Mouse (Mus musculus) large intestine, adult 2 months (tissue): Measurements from ENCODE around the gene Slc39a7. TPM values are rescaled to one million over a fixed set of nuclear protein-coding genes. Genes with fewer than 3 reads are reported as not detected.

Experiments used
- DNase-seq: peaks from one replicate; pipeline ENCODE4 v3.0.0-alpha.2; 2012; ENCODE audit warnings: low read depth, low spot score
- WGBS: fragments of 180-500 bp; shearing (Covaris S2); methylation state at CpG from one replicate; pipeline ENCODE4 v1.1.7; 2018; 5-methylcytosine and 5-hydroxymethylcytosine counted together
- polyA plus RNA-seq: library from polyadenylated mRNA; depleted of rRNA; stranded (reverse); fragments of >200 nt; gene quantifications from 2 replicates; pipeline ENCODE4 v1.2.3, GENCODE M21; 2012; rRNA removed

Gene Slc39a7
- 129 and 133 TPM in 2 replicates for polyA plus RNA-seq

DNA sequence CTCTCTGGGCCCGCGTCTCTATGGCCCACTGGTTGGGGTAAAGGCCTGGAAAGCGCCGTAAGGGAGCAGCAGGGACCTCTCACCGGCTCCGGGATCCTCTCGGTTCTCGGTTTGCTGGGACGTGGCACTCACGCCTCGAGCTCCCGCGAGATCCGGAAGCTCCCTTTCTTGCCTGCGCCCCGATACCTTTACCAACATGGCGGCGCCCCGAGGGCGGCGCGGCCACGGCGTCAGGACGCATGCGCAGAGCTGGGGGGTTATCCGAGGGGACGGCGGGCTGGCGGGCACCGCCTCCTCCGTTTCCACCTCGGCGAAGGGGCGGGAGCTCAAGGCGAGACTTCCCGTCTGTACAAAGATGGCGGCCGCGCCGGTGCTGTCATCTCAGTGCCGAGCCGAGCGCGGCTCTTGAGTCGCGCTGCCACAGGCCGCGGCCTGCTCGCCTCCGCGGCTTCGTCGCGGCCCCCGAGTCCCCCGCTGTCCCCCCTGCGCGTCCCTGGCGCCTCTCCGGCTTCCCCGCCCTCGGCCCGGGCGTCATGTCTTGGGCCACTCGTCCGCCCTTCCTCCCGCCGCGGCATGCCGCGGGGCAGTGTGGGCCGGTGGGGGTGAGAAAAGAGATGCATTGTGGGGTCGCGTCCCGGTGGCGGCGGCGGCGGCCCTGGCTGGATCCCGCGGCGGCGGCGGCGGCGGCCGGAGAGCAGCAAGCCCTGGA, at the start of gene Slc39a7, which contains the start of gene Rxrb:
Gene Slc39a7 (minus strand): TSS at position 218 of the 709 bp plus-strand sequence.
Gene Rxrb (plus strand): TSS at position 348 of the 709 bp plus-strand sequence.
- WGBS = under 1% methylated on average over 88 of the region's 88 CpGs
- DNase-seq = peak; percentile 84

DNA sequence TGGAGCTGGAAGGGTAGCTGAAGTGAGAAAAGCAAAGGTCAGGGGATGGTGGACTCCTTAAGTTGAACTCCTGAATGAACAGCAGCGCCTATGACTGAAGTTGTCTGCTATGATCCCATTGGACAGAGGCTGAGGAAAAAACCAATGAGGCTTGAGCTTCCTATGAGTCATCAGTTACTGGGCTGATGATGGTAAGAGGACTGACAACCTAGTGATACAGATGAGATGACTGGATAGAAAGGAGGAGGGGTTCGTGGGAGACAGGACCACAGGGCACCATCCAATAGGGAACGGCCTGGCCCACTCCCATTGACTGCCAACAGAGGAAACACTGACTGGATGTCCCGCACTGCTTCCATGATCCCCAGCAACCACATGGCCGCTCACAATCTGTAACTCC, 48.1 kb upstream of the Slc39a7 start:
- WGBS = 25% methylated on average over 5 of the region's 5 CpGs
- DNase-seq = peak; percentile 57

DNA sequence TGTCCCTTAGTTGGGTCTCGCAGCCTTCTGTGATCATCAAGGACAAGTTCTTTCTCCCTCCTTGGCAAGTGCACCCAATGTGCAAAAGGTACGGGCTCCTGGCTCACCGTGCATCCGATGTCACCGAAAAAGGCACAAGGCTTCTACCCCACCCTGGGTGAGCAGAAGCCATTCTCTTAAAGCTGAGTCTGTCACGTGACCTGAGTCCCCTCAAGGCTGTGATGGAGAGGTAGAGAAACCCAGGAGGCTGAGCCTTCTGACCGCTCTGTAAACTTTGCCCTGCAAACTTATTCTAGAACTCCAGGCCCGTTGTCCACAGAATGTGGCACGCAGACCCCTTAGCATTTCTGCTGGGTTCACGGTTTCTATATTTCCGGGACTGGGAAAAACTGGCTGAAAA, 47.5 kb upstream of the Slc39a7 start:
- WGBS = 84% methylated on average over 11 of the region's 11 CpGs
- no peak for DNase-seq

DNA sequence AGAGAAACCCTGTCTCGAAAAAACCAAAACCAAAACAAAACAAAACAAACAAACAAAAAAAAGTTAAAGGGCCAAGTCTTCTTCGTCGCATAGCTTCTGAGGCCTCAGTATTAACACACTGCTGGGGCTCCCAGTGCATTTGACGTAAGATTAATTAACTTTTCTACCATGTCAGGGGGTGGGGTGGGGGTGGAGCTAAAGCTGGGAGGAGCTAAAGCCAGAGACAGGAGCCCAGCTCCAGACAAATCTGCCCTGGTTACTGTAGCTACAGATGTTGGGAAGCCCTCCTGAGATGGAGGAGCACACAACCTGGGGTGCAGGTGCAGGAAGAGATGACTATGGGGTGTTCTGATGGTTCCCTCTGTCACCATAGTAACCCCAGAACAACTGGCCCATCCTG, 46.7 kb upstream of the Slc39a7 start:
- no peak for DNase-seq
- WGBS = 60% methylated on average over 4 of the region's 4 CpGs

DNA sequence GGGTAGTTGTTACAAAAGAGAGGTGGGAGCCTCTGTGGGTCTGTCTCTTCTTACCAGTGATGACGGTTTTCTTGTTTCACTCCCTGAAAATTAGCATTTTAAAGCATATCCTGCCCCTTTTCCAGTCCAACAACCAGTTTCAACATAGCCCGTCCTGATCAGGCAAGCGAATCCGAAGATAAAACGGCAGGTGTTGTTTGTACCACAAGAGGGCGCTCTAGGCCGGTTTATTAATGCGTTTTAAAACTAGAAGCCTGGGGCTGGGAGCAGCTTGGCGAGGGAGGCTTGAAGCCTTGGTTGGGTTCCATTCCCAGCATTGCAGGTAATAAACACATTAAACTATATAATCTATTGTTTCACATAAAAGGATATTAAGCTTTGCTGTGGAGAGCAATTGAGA, 46.1 kb upstream of the Slc39a7 start:
- DNase-seq = peak; percentile 65
- WGBS = under 1% methylated on average over 9 of the region's 9 CpGs

DNA sequence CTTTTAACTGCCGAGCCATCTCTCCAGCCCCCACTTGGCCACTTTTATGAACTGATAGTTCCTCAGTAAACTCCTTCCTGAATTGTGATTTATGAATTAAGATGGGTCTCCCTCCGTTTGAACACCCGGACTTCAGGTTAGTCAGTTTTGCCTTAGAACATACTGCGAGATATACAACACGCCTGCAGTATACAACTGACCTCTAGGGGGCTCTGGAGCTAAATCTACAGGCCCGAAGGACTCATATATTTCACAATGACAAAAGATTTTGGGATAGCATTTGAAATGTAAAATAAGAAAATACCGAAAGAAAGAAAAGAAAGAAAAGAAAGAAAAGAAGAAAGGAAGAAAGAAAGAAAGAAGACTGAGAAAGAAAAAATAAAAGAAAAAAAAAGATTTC, 43.8 kb upstream of the Slc39a7 start:
- WGBS = 37% methylated on average over 7 of the region's 7 CpGs
- peak; percentile 33 for DNase-seq

DNA sequence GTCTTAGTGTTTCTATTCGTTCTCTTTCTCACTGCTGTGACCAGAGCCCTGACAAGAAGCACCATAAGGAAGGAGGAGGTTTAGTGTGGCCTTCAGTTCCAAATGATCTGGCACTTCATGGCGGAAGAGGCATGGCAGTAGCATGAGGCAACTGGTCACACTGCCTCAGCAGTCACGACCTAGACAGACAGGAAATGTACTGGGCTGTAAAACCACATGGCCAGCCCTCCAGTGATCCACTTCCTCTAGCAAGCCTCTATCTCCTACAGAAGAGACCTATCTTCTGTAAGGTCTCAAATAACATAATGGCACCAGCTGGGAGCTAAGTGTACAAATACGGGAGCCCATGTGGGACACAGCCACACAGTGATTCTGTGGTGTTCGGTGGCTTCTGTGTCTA, 40.6 kb upstream of the Slc39a7 start:
- DNase-seq = no peak
- 61% methylated on average over 5 of the region's 5 CpGs for whole genome bisulfite sequencing

DNA sequence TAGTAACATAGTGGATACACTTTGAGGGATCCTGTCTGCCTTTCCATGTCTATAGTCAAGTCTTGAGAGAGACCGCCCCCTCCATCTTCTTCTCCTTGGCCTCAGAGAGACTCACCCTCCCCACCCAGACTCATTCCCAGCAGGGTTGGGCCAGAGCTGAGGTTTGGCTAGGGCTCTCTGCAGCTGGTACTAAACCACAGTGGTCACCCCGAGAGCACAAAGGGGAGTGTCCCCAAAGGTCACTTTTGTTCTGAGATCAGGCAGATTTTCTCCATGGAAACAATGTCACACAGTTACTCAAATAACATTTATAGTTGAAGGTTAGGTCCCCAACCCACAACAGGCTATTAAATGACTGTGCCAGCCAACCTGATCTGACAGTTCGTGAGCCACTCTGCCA, 37.4 kb upstream of the Slc39a7 start:
- WGBS = 32% methylated on average over 3 of the region's 3 CpGs
- DNase-seq = no peak

DNA sequence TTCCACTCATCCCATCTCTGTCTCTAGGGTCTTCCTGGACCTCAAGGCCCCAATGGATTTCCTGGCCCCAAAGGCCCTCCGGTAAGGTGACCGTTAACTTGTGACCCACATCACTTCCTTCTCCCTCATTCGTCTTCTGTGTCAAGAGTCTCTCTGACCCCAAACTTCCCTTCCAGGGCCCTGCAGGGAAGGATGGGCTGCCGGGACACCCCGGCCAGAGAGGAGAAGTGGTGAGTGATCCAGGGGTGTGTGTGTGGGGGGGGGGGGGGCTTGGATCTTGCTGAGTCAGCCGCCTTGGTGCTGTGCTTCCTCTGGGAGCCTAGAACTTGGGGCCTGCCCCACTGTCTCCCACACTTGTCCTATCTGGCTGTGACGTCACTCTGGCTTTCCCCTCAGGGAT, 25.7 kb upstream of the Slc39a7 start:
- no peak for DNase-seq
- 71% methylated on average over 7 of the region's 7 CpGs for WGBS

DNA sequence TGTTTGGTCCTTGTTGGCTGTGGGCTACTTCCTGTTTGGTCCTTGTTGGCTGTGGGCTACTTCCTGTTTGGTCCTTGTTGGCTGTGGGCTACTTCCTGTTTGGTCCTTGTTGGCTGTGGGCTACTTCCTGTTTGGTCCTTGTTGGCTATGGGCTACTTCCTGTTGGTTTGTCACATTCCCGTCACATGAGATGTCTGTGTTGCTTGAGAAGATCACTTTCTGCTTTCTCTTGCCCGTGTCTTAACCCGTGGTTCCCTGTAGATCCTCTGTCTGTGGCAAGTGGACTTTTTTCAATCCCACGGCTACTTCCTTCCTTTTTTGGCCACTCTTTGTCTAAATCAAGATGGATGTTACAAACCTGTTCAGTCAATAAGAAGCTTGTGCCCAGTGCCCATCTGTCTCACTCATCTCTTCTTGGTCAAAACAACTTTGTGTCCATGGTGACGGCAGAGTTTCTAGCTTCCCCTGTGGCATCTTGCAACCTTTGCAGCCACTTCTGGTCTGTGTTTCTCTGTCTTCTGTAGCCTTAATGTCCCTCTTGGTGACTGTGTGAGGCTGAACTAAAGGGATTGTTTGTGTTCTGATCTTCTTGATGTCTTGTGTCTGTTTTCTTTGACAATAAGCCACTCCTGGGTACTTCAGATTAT, 16.0 kb upstream of the Slc39a7 start:
- no peak for DNase-seq
- 89% methylated on average over 5 of the region's 5 CpGs for WGBS

DNA sequence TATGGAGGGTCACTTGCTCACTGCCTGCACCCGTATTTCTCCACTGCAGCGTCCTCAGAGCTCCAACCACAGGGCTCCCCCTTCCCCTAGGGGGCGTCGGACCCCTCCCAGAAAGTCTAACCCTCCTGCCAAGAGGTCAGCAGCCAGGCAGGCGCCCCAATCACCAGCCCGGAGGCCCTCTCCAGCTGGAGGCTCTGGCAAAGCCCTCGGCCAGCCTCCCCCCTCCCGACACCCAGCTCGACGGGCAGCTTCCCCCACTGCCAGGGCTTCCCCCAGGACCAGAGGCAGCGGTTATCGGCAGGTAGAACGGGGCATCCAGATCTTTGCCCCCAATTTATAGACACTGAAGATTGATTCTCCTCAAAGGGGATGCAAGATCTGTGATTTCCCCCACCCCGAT, 14.5 kb upstream of the Slc39a7 start:
- no peak for DNase-seq
- WGBS = 82% methylated on average over 14 of the region's 14 CpGs

DNA sequence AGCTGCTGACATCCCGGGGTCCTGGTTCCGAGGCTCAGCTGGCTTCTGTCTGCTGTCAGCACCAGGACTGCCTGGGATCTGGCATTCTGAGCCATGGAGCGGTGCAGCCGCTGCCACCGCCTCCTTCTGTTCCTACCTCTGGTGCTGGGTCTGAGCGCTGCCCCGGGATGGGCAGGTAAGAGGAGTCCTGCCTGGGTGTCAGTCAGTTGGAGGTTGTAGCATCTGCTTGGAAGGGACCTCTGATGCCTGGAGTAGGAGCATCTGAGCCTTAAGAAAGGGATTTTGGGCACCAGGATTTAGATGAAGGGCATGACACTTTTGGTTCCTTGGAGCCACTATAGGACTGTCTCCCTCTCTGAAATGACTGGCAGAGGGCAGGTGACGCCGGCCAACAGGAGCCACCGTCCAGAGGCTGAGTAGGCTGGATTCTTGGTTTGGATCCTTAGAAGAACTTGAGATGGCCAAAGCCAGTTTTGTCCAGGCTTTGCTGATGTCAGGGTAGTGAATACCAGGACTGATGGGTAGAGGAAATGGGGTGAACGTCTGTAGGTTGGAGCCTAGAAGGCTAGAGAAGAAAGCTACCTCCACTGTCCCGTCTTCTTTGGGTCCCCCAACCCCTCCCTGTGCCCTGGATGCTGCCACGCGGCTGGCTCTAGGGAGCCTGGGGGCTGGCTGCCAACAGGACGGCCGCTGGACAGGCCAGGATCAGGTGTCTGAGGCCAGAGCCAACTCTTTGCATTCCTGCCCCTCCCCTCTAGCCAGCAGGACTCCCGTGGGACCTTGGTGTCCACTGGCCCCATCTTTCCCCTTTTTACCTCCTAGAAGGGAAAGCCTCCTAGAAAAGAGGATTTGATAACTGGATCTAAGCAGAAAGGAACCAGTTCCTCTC, 8.3 kb upstream of the Slc39a7 start:
- 17% methylated on average over 17 of the region's 17 CpGs for WGBS
- DNase-seq = no peak

DNA sequence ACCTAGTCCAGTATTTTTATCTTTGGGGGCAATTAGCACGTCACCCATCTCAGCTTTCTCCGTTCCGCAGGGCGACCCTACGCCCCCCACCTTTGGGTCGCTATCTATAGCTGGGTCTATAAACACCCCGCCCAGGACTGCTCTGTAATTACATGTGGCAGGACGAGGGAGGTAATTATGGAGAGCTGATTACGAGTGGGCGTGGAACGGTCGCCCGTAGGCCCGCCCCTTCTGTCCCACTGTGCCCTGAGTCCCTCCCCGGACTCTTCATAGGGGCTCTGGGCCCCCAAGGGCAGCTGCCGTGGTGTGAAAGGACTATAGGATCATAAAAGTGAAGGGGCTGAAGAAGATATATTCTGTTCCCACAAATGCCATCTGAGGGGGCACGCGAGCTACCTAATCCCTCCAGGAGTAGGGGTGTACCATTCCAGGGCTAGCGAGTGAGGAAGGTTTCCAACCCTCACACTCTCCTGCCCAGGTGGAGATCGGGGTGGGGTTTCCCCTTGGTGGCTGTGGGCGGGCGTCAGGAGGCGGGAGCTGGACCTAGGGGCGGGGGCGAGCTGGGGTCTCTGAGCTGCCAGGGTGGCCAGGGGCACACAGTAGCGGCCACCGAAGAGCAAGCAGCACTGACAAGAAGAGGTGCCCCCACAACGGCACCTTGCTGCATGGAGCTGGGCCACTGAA, 7.5 kb upstream of the Slc39a7 start, which contains the start of gene Col11a2:
Gene Col11a2 (plus strand): TSS at position 560 of the 684 bp plus-strand sequence.
- DNase-seq = no peak
- 7% methylated on average over 28 of the region's 28 CpGs for WGBS

DNA sequence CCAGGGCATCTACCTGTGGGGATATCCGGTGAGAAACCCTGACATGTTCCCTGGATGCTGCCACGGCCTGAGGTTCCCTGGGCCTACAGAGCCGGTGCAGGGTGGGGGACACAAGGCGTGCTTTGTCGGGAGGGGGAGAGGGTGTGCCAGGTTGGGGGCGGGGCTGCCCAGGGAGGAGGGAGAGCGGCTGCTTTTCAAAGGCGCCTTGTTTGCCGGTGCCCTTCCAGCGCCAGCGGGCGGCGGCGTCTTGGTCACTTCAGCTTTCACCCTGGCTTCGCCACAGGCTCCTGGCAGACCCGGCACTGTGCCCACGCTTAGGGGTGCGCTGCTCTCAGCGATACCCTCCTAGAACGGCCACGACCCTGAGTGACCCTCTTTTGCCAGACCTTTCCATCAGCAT, 7.0 kb upstream of the Slc39a7 start:
- 10% methylated on average over 21 of the region's 21 CpGs for WGBS
- no peak for DNase-seq

DNA sequence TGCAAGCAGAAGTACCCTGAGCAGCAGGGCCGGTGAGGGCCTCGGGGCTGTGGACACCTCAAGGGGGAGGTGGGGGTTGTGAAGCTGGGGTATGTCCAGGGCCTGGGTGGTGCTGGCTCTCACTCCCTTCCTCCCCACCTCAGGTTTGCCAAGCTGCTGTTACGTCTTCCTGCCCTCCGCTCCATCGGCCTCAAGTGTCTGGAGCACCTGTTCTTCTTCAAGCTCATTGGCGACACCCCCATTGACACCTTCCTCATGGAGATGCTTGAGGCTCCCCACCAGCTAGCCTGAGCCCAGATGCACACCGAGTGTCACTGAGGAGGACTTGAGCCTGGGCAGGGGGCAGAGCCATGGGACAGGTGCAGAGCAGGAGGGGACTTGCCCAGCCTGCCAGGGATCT, 5.8 kb upstream of the Slc39a7 start:
- no peak for DNase-seq
- WGBS = 84% methylated on average over 7 of the region's 7 CpGs

DNA sequence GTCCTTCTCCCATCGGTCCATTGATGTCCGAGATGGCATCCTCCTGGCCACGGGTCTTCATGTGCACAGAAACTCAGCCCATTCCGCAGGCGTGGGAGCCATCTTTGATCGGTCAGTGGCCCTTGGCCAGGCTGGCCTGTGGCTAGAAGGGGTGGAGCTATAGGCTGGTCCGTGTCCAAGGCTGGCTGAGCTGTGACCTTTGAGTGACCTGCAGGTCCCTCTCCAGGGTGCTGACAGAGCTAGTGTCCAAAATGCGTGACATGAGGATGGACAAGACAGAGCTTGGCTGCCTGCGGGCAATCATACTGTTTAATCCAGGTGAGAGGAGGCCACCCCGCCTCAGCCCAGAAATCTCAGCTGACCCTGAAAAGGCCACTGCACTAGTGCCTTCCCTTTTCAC, 5.2 kb upstream of the Slc39a7 start:
- WGBS = 85% methylated on average over 10 of the region's 10 CpGs
- no peak for DNase-seq

DNA sequence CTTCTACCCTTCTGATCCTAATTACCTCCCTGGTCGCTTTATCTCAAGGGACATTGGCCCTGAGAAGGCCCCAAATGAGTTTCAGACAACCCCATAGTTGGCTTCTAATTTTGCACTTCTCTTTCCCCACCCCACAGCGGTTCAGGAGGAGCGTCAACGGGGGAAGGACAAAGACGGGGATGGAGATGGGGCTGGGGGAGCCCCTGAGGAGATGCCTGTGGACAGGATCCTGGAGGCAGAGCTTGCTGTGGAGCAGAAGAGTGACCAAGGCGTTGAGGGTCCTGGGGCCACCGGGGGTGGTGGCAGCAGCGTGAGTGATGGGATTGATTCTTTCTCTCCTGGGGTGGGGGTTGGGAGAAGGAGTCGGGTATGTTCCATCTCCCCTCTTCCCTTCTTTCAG, 4.0 kb upstream of the Slc39a7 start:
- WGBS = 92% methylated on average over 9 of the region's 9 CpGs
- no peak for DNase-seq

DNA sequence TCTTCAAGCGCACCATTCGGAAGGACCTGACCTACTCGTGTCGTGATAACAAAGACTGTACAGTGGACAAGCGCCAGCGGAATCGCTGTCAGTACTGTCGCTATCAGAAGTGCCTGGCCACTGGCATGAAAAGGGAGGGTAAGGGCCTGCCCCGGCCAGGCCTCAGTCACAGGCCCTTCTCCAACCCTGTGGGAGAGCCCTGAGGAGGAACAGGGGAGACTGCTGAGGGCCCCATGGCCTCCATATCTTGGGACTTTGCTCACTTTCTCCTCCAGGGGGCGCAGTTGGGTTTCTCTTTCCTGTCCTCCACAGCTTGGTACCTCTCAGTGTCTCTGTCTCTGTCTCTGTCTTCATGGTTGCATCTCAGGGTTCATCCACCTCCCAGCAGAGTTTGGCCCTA, 2.6 kb upstream of the Slc39a7 start:
- no peak for DNase-seq

DNA sequence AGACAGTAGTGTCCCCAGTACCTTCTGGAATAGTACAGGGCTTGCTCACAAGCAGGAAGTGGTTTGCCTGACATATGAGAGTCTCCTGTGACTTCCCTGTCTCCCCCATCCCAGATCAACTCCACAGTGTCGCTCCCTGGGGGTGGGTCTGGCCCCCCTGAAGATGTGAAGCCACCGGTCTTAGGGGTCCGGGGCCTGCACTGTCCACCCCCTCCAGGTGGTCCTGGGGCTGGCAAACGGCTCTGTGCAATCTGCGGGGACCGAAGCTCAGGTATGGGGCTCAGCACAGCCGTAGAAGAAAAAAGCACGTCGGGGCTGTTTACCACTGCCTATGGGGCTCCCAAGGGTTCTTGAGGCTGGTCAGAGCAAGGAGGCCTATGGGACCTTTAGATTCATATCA, 2.0 kb upstream of the Slc39a7 start:
- DNase-seq = no peak
- WGBS = 92% methylated on average over 9 of the region's 9 CpGs

More for the DNA sequence above, 2.6 kb upstream of the Slc39a7 start:
- 76% methylated on average over 10 of the region's 10 CpGs for WGBS

DNA sequence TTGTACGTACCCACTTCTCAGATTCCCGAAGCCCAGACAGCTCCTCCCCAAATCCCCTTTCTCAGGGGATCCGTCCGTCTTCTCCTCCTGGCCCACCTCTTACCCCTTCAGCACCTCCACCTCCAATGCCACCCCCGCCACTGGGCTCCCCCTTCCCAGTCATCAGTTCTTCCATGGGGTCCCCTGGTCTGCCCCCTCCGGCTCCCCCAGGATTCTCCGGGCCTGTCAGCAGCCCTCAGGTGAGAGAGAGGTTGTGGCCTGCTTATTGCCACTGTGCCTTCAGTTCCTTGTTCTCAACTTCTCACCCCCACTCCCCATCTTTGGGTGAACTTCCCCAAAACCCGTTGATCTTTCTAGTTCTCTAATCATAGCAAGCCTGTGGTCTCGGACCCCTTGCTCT, 1.3 kb upstream of the Slc39a7 start:
- WGBS = 29% methylated on average over 9 of the region's 9 CpGs
- DNase-seq = no peak
